Mouse (Mus musculus) midbrain, embryonic 16.5 days (tissue): ENCODE data around the gene Asah2. TPM values are rescaled to one million over a fixed set of nuclear protein-coding genes. Genes with fewer than 3 reads are reported as not detected.

Source experiments
- ATAC-seq: fragments of 200-750 bp; cut with Nextera tagmentation; 2 replicates; pipeline ENCODE4 v1.8.0; 2017; ENCODE audit warnings: moderate TSS enrichment
- H3K27ac ChIP-seq: fragments of 300-500 bp; sonication (generic); 2 replicates; pipeline ENCODE4 v1.5.1; 2014; ENCODE audit warnings: mild to moderate bottlenecking, low read length, mixed read lengths
- H3K27me3 ChIP-seq: fragments of 300-500 bp; sonication (generic); 2 replicates; pipeline ENCODE4 v1.6.1; 2014; ENCODE audit warnings: low read depth, low read length, mixed read lengths; ENCODE audit not compliant: control insufficient read depth, insufficient read depth
- H3K36me3 ChIP-seq: fragments of 300-500 bp; sonication (generic); 2 replicates; pipeline ENCODE4 v1.6.1; 2014; ENCODE audit warnings: mild to moderate bottlenecking, low read length, moderate library complexity, mixed read lengths; ENCODE audit not compliant: control insufficient read depth, insufficient read depth
- H3K4me1 ChIP-seq: fragments of 300-500 bp; sonication (generic); 2 replicates; pipeline ENCODE4 v1.6.1; 2014; ENCODE audit warnings: mild to moderate bottlenecking, low read length, mixed read lengths; ENCODE audit not compliant: control insufficient read depth, insufficient read depth
- H3K4me2 ChIP-seq: fragments of 300-500 bp; sonication (generic); 2 replicates; pipeline ENCODE4 v1.6.1; 2014; ENCODE audit warnings: mild to moderate bottlenecking, low read length, mixed read lengths
- H3K4me3 ChIP-seq: fragments of 300-500 bp; sonication (generic); 2 replicates; pipeline ENCODE4 v1.5.1; 2014; ENCODE audit warnings: low read depth, mild to moderate bottlenecking, low read length, moderate library complexity, mixed read lengths
- H3K9ac ChIP-seq: fragments of 300-500 bp; sonication (generic); 2 replicates; pipeline ENCODE4 v1.6.1; 2014; ENCODE audit warnings: low read depth, low read length, mixed read lengths
- H3K9me3 ChIP-seq: fragments of 300-500 bp; sonication (generic); replicated peaks from 2 replicates; pipeline ENCODE4 v1.6.1; 2014; ENCODE audit warnings: mild to moderate bottlenecking, low read length, mixed read lengths; ENCODE audit not compliant: control insufficient read depth, poor library complexity, severe bottlenecking
- WGBS: fragments of 180-500 bp; shearing (Covaris S2); extraction: QIAGEN DNeasy Blood & Tissue Kit; methylation state at CpG from one replicate; pipeline ENCODE4 v1.1.7; 2014; 5-methylcytosine and 5-hydroxymethylcytosine counted together
- polyA plus RNA-seq: library from polyadenylated mRNA; unstranded; fragments of >200 nt; fragmentation: Nextera tagmentation; extraction: Ambion mirVana; gene quantifications from 2 replicates; pipeline ENCODE4 v1.2.1, GENCODE M21; 2015

The Asah2 gene
- polyA plus RNA-seq, 1 experiment from 2014 or later: 0.54 TPM

GRCm38 (mm10) chr19:31971998-31972397, 136.0 kb downstream of the Asah2 start:
- Histone ChIP-seq H3K9ac (no peak overlapping the region), H3K36me3 (no peaks in the 10 kb centered on the region), H3K9me3 (no peaks in the 10 kb centered on the region), H3K27ac (no peak overlapping the region), H3K4me3 (no peak overlapping the region), H3K4me2 (no peak overlapping the region), H3K27me3 (no peaks in the 10 kb centered on the region), H3K4me1 (no peaks in the 10 kb centered on the region)
- peak; percentile 94 for ATAC-seq
- WGBS: 6% methylated on average over 6 of the region's 6 CpGs

- no peak overlapping the region for H3K4me3 ChIP-seq
- H3K27ac ChIP-seq: no peak overlapping the region
- no peak overlapping the region for H3K4me2 ChIP-seq
- H3K9ac ChIP-seq: no peak overlapping the region
- no peak for ATAC-seq
- no peaks in the 10 kb centered on the region for H3K4me1 ChIP-seq
- WGBS: 55% methylated on average over 3 of the region's 3 CpGs
- no peaks in the 10 kb centered on the region for H3K9me3 ChIP-seq
- H3K27me3 ChIP-seq: no peaks in the 10 kb centered on the region
- no peaks in the 10 kb centered on the region for H3K36me3 ChIP-seq
Measured at GRCm38 (mm10) chr19:31971405-31971804, 136.6 kb downstream of the Asah2 start.

- no peak overlapping the region for H3K4me3 ChIP-seq
Measured at GRCm38 (mm10) chr19:31967933-31968532, 140.0 kb downstream of the Asah2 start.

GRCm38 (mm10) chr19:31963147-31963546, 144.9 kb downstream of the Asah2 start:
- Histone ChIP-seq H3K4me3 (no peak overlapping the region), H3K4me1 (no peaks in the 10 kb centered on the region), H3K27ac (no peak overlapping the region), H3K4me2 (no peak overlapping the region), H3K9ac (no peak overlapping the region), H3K9me3 (no peaks in the 10 kb centered on the region), H3K27me3 (no peaks in the 10 kb centered on the region), H3K36me3 (no peaks in the 10 kb centered on the region)
- WGBS: 62% methylated on average over 3 of the region's 3 CpGs
- no peak for ATAC-seq

More at GRCm38 (mm10) chr19:31967933-31968532, 140.0 kb downstream of the Asah2 start:
- H3K9me3 ChIP-seq: no peaks in the 10 kb centered on the region
- H3K9ac ChIP-seq: no peak overlapping the region
- WGBS: 74% methylated on average over 5 of the region's 5 CpGs
- H3K4me1 ChIP-seq: no peaks in the 10 kb centered on the region
- H3K27ac ChIP-seq: no peak overlapping the region
- no peaks in the 10 kb centered on the region for H3K36me3 ChIP-seq
- H3K4me2 ChIP-seq: no peak overlapping the region
- peak; percentile 54; the same call in 1 of the 2 replicates for ATAC-seq
- H3K27me3 ChIP-seq: no peaks in the 10 kb centered on the region

- Histone ChIP-seq H3K9ac (no peak overlapping the region), H3K4me3 (no peak overlapping the region), H3K36me3 (no peaks in the 10 kb centered on the region), H3K9me3 (no peaks in the 10 kb centered on the region), H3K27me3 (no peaks in the 10 kb centered on the region), H3K27ac (no peak overlapping the region), H3K4me2 (no peak overlapping the region), H3K4me1 (no peaks in the 10 kb centered on the region)
- no peak for ATAC-seq
- WGBS: 94% methylated on average over 2 of the region's 2 CpGs
Measured at GRCm38 (mm10) chr19:31960434-31960833, 147.6 kb downstream of the Asah2 start.

- Histone ChIP-seq H3K36me3 (no peaks in the 10 kb centered on the region), H3K4me2 (no peak overlapping the region), H3K27me3 (no peaks in the 10 kb centered on the region), H3K4me3 (no peak overlapping the region), H3K27ac (no peak overlapping the region), H3K4me1 (no peaks in the 10 kb centered on the region), H3K9ac (no peak overlapping the region), H3K9me3 (no peaks in the 10 kb centered on the region)
- 82% methylated on average over 2 of the region's 2 CpGs for WGBS
- ATAC-seq: no peak
Measured at GRCm38 (mm10) chr19:31956359-31956758, 151.7 kb downstream of the Asah2 start.

- no peak for ATAC-seq
- Histone ChIP-seq H3K27ac (no peak overlapping the region), H3K36me3 (no peaks in the 10 kb centered on the region), H3K4me3 (no peak overlapping the region), H3K9me3 (no peaks in the 10 kb centered on the region), H3K4me2 (no peak overlapping the region), H3K27me3 (no peaks in the 10 kb centered on the region), H3K4me1 (no peaks in the 10 kb centered on the region), H3K9ac (no peak overlapping the region)
- WGBS: 87% methylated on average over 4 of the region's 4 CpGs
Measured at GRCm38 (mm10) chr19:31954696-31955095, 153.3 kb downstream of the Asah2 start.

GRCm38 (mm10) chr19:31954267-31954666, 153.7 kb downstream of the Asah2 start:
- Histone ChIP-seq H3K36me3 (no peaks in the 10 kb centered on the region), H3K4me1 (no peaks in the 10 kb centered on the region), H3K27me3 (no peaks in the 10 kb centered on the region), H3K9me3 (no peaks in the 10 kb centered on the region), H3K4me2 (no peak overlapping the region), H3K9ac (no peak overlapping the region), H3K4me3 (no peak overlapping the region), H3K27ac (no peak overlapping the region)
- WGBS: 82% methylated on average over 4 of the region's 4 CpGs
- ATAC-seq: no peak

GRCm38 (mm10) chr19:31953799-31954198, 154.2 kb downstream of the Asah2 start:
- 76% methylated on average over 2 of the region's 2 CpGs for WGBS
- no peak overlapping the region for H3K4me2 ChIP-seq
- no peak overlapping the region for H3K4me3 ChIP-seq
- H3K9me3 ChIP-seq: no peaks in the 10 kb centered on the region
- H3K27ac ChIP-seq: no peak overlapping the region
- H3K27me3 ChIP-seq: no peaks in the 10 kb centered on the region
- ATAC-seq: no peak
- H3K9ac ChIP-seq: no peak overlapping the region
- no peaks in the 10 kb centered on the region for H3K4me1 ChIP-seq
- no peaks in the 10 kb centered on the region for H3K36me3 ChIP-seq
